Mouse (Mus musculus) heart, embryonic 11.5 days (tissue): ENCODE data around the gene Gm44973. TPM values are rescaled to one million over a fixed set of nuclear protein-coding genes. Genes with fewer than 3 reads are reported as not detected.

Source experiments
- ATAC-seq: fragments of 200-750 bp; cut with Nextera tagmentation; replicated peaks from 2 replicates; pipeline ENCODE4 v1.8.0; 2017; ENCODE audit warnings: moderate library complexity; ENCODE audit not compliant: insufficient number of reproducible peaks, low FRiP score, low TSS enrichment
- H3K27ac ChIP-seq: fragments of 300-500 bp; sonication (generic); 2 replicates; pipeline ENCODE4 v1.5.1; 2014; ENCODE audit warnings: mild to moderate bottlenecking, low read depth, low read length
- H3K27me3 ChIP-seq: fragments of 300-500 bp; sonication (generic); 2 replicates; pipeline ENCODE4 v1.6.1; 2014; ENCODE audit warnings: mild to moderate bottlenecking, low read length, mixed read lengths; ENCODE audit not compliant: control insufficient read depth, insufficient read depth
- H3K36me3 ChIP-seq: fragments of 300-500 bp; sonication (generic); 2 replicates; pipeline ENCODE4 v1.6.1; 2014; ENCODE audit warnings: mild to moderate bottlenecking, low read length, moderate library complexity, mixed read lengths; ENCODE audit not compliant: control insufficient read depth, insufficient read depth
- H3K4me1 ChIP-seq: fragments of 300-500 bp; sonication (generic); 2 replicates; pipeline ENCODE4 v1.6.1; 2014; ENCODE audit warnings: low read length; ENCODE audit not compliant: control insufficient read depth, insufficient read depth
- H3K4me2 ChIP-seq: fragments of 300-500 bp; sonication (generic); 2 replicates; pipeline ENCODE4 v1.6.1; 2014; ENCODE audit warnings: mild to moderate bottlenecking, moderate library complexity
- H3K4me3 ChIP-seq: fragments of 300-500 bp; sonication (generic); 2 replicates; pipeline ENCODE4 v1.5.1; 2014; ENCODE audit warnings: low read depth, low read length
- H3K9ac ChIP-seq: fragments of 300-500 bp; sonication (generic); 2 replicates; pipeline ENCODE4 v1.6.1; 2014; ENCODE audit warnings: mild to moderate bottlenecking, low read depth, low read length, moderate library complexity
- H3K9me3 ChIP-seq: fragments of 300-500 bp; sonication (generic); replicated peaks from 2 replicates; pipeline ENCODE4 v1.6.1; 2016; ENCODE audit warnings: low read length; ENCODE audit not compliant: control insufficient read depth
- WGBS: fragments of 180-500 bp; shearing (Covaris S2); extraction: QIAGEN DNeasy Blood & Tissue Kit; methylation state at CpG from one replicate; pipeline ENCODE4 v1.1.7; 2014; ENCODE audit not compliant: insufficient replicate concordance; 5-methylcytosine and 5-hydroxymethylcytosine counted together
- polyA plus RNA-seq: library from polyadenylated mRNA; unstranded; fragments of >200 nt; fragmentation: Nextera tagmentation; extraction: Ambion mirVana; gene quantifications from 2 replicates; pipeline ENCODE4 v1.2.1, GENCODE M21; 2014

Gm44973 gene
- polyA plus RNA-seq, 1 experiment from 2014 or later, result 0.89 TPM

GRCm38 (mm10) chr7:5037026-5037425, 21.7 kb downstream of the Gm44973 start:
- H3K9ac ChIP-seq, result no peak overlapping the region
- no peaks in the 10 kb centered on the region for H3K27me3 ChIP-seq
- H3K27ac ChIP-seq, result no peak overlapping the region
- no peak overlapping the region; the same call in 1 of the 2 replicates for H3K4me2 ChIP-seq
- no peak overlapping the region; the same call in 1 of the 2 replicates for H3K4me3 ChIP-seq
- no peak for ATAC-seq
- H3K4me1 ChIP-seq, result peaks cover 4% of the 10 kb centered on the region; the same call in 1 of the 2 replicates
- peaks cover 35% of the 10 kb centered on the region for H3K36me3 ChIP-seq
- 87% methylated on average over 7 of the region's 7 CpGs for WGBS
- H3K9me3 ChIP-seq, result peaks cover 5% of the 10 kb centered on the region

GRCm38 (mm10) chr7:5037467-5037866, 22.2 kb downstream of the Gm44973 start:
- Histone ChIP-seq H3K27me3 (no peaks in the 10 kb centered on the region), H3K4me1 (peaks cover 4% of the 10 kb centered on the region; the same call in 1 of the 2 replicates), H3K9me3 (peaks cover under 1% of the 10 kb centered on the region), H3K4me3 (peak overlapping the region; percentile 62), H3K27ac (peak overlapping the region; percentile 89; the same call in 1 of the 2 replicates), H3K36me3 (peaks cover 31% of the 10 kb centered on the region), H3K4me2 (peak overlapping the region; percentile 71), H3K9ac (no peak overlapping the region)
- no peak for ATAC-seq
- WGBS, result 78% methylated on average over 8 of the region's 8 CpGs

GRCm38 (mm10) chr7:5038109-5038732, 22.9 kb downstream of the Gm44973 start, which contains the start of gene Zfp784:
Gene Zfp784, minus strand, starts transcription at chr7:5038446.
- peaks cover 24% of the 10 kb centered on the region for H3K36me3 ChIP-seq
- H3K4me3 ChIP-seq, result peak within 1 kb of the TSS; percentile 62
- H3K27me3 ChIP-seq, result no peaks in the 10 kb centered on the region
- H3K27ac ChIP-seq, result peak within 1 kb of the TSS; percentile 89
- peak; percentile 95 for ATAC-seq
- peak within 1 kb of the TSS; percentile 71 for H3K4me2 ChIP-seq
- H3K4me1 ChIP-seq, result peaks cover 4% of the 10 kb centered on the region; the same call in 1 of the 2 replicates
- no peaks in the 10 kb centered on the region for H3K9me3 ChIP-seq
- H3K9ac ChIP-seq, result peak within 1 kb of the TSS; percentile 80
- WGBS, result 0% methylated on average over 48 of the region's 48 CpGs

- no peaks in the 10 kb centered on the region for H3K9me3 ChIP-seq
- peak overlapping the region; percentile 71 for H3K4me2 ChIP-seq
- peak overlapping the region; percentile 62 for H3K4me3 ChIP-seq
- peak overlapping the region; percentile 80 for H3K9ac ChIP-seq
- peak overlapping the region; percentile 89; the same call in 1 of the 2 replicates for H3K27ac ChIP-seq
- H3K4me1 ChIP-seq, result peaks cover 4% of the 10 kb centered on the region; the same call in 1 of the 2 replicates
- H3K27me3 ChIP-seq, result no peaks in the 10 kb centered on the region
- H3K36me3 ChIP-seq, result peaks cover 17% of the 10 kb centered on the region
- ATAC-seq, result no peak
- WGBS, result 35% methylated on average over 5 of the region's 5 CpGs
These were observed 23.6 kb downstream of the Gm44973 start for GRCm38 (mm10) chr7:5038940-5039339.

- Histone ChIP-seq H3K4me1 (no peaks in the 10 kb centered on the region), H3K27ac (no peak overlapping the region), H3K4me2 (no peak overlapping the region), H3K27me3 (no peaks in the 10 kb centered on the region), H3K36me3 (no peaks in the 10 kb centered on the region; the same call in 1 of the 2 replicates), H3K9me3 (no peaks in the 10 kb centered on the region), H3K4me3 (no peak overlapping the region), H3K9ac (no peak overlapping the region)
- 52% methylated on average over 2 of the region's 2 CpGs for WGBS
- no peak for ATAC-seq
These were observed 29.7 kb downstream of the Gm44973 start for GRCm38 (mm10) chr7:5044981-5045380.

GRCm38 (mm10) chr7:5046112-5046511, 30.8 kb downstream of the Gm44973 start:
- H3K9ac ChIP-seq, result no peak overlapping the region
- H3K9me3 ChIP-seq, result no peaks in the 10 kb centered on the region
- no peak overlapping the region for H3K27ac ChIP-seq
- H3K36me3 ChIP-seq, result no peaks in the 10 kb centered on the region; the same call in 1 of the 2 replicates
- 73% methylated on average over 2 of the region's 2 CpGs for WGBS
- no peaks in the 10 kb centered on the region for H3K27me3 ChIP-seq
- no peak overlapping the region for H3K4me3 ChIP-seq
- H3K4me2 ChIP-seq, result no peak overlapping the region
- no peak for ATAC-seq
- no peaks in the 10 kb centered on the region for H3K4me1 ChIP-seq

- WGBS, result 24% methylated on average over 2 of the region's 2 CpGs
These were observed 32.0 kb downstream of the Gm44973 start for GRCm38 (mm10) chr7:5047313-5047712.

GRCm38 (mm10) chr7:5051193-5052192, 36.2 kb downstream of the Gm44973 start, which contains the start of gene Zfp580:
Gene Zfp580, plus strand, starts transcription at chr7:5051538.
- peak within 1 kb of the TSS; percentile 80 for H3K4me3 ChIP-seq
- peaks cover 46% of the 10 kb centered on the region for H3K27me3 ChIP-seq
- peaks cover 16% of the 10 kb centered on the region for H3K4me1 ChIP-seq
- no peaks in the 10 kb centered on the region for H3K9me3 ChIP-seq
- H3K27ac ChIP-seq, result no peak within 1 kb of the TSS; the same call in 1 of the 2 replicates
- H3K36me3 ChIP-seq, result no peaks in the 10 kb centered on the region
- peak; percentile 66 for ATAC-seq
- WGBS, result under 1% methylated on average over 65 of the region's 65 CpGs
- peak within 1 kb of the TSS; percentile 79 for H3K4me2 ChIP-seq
- peak within 1 kb of the TSS; percentile 86 for H3K9ac ChIP-seq

More at GRCm38 (mm10) chr7:5047313-5047712, 32.0 kb downstream of the Gm44973 start:
- Histone ChIP-seq H3K4me2 (no peak overlapping the region), H3K27me3 (peaks cover 5% of the 10 kb centered on the region), H3K9ac (no peak overlapping the region), H3K9me3 (no peaks in the 10 kb centered on the region), H3K4me1 (peaks cover under 1% of the 10 kb centered on the region), H3K27ac (no peak overlapping the region), H3K4me3 (no peak overlapping the region), H3K36me3 (no peaks in the 10 kb centered on the region)
- ATAC-seq, result no peak
